Mouse (Mus musculus) myocyte (in vitro differentiated cells): ENCODE measurements at regions not wholly inside any gene's neighbourhood (a gene's known extent, or its start where the extent isn't known, plus 50 kb on each side); places are given as distances from the start of the nearest gene placed in this dataset.

Experiments used
- POLR2AphosphoS2 ChIP-seq: IDR thresholded peaks from one replicate; pipeline ENCODE4 v1.6.1; 2011; ENCODE audit warnings: low read depth, control low read depth; ENCODE audit not compliant: insufficient read length
- USF1 ChIP-seq: IDR thresholded peaks from one replicate; pipeline ENCODE4 v1.6.1; 2011; ENCODE audit warnings: low read depth, mild to moderate bottlenecking, control low read depth, moderate library complexity

- no peak for TF ChIP-seq POLR2AphosphoS2
- no peak for TF ChIP-seq USF1
Measured at GRCm38 (mm10) chr2:138974548-138974947, 519.2 kb upstream of the Sptlc3 start.
